Mouse (Mus musculus): Measurements from ENCODE around the gene Ndufaf4. TPM values are rescaled to one million over a fixed set of nuclear protein-coding genes. Genes with fewer than 3 reads are reported as not detected.
"Not testable (repeated sequence)": the region's sequence is repeated elsewhere in the genome, so short reads cannot be mapped to it uniquely, and the experiment has no call there.

The Ndufaf4 gene
- 65.1 and 67.1 TPM in 2 replicates for polyA plus RNA-seq (2015; fragmentation: Nextera tagmentation; extraction: Ambion mirVana)

- ATAC-seq (ENCODE audit: extremely low read depth, insufficient number of reproducible peaks, low FRiP score, low TSS enrichment) = peak; percentile 96
- Histone ChIP-seq H3K27ac (replicated peaks) (peak within 1 kb of the TSS; percentile 68), H3K4me2 (peak within 1 kb of the TSS; percentile 83), H3K36me3 (peaks cover 23% of the 10 kb centered on the region), H3K4me1 (peaks cover 13% of the 10 kb centered on the region), H3K9ac (peak within 1 kb of the TSS; percentile 85), H3K4me3 (peak within 1 kb of the TSS; percentile 71), H3K27me3 (replicated peaks) (0 out of 2 replicates have a peak, but pooled peaks cover 4% of the 10 kb centered on the region), H3K9me3 (no peaks in the 10 kb centered on the region)
- WGBS = under 1% methylated on average over 58 of the region's 58 CpGs
Measured at GRCm38 (mm10) chr4:24897851-24898515, at the start of gene Ndufaf4. Gene Ndufaf4, plus strand, starts transcription at chr4:24898083.

GRCm38 (mm10) chr4:24850401-24851325, 47.2 kb upstream of the Ndufaf4 start, which contains the start of gene Klhl32:
Gene Klhl32, minus strand, starts transcription at chr4:24851124.
- Histone ChIP-seq H3K9ac (peak within 1 kb of the TSS; percentile 82), H3K4me3 (peak within 1 kb of the TSS; percentile 68), H3K4me1 (0 out of 2 replicates have a peak, but pooled peaks cover 4% of the 10 kb centered on the region), H3K27me3 (replicated peaks) (no peaks in the 10 kb centered on the region), H3K4me2 (peak within 1 kb of the TSS; percentile 89), H3K27ac (replicated peaks) (peak within 1 kb of the TSS; percentile 26), H3K36me3 (no peaks in the 10 kb centered on the region), H3K9me3 (no peaks in the 10 kb centered on the region)
- peak; percentile 64; the same call in 1 of the 2 replicates for ATAC-seq (ENCODE audit: extremely low read depth, insufficient number of reproducible peaks, low FRiP score, low TSS enrichment)
- 1% methylated on average over 63 of the region's 63 CpGs for WGBS

DNA sequence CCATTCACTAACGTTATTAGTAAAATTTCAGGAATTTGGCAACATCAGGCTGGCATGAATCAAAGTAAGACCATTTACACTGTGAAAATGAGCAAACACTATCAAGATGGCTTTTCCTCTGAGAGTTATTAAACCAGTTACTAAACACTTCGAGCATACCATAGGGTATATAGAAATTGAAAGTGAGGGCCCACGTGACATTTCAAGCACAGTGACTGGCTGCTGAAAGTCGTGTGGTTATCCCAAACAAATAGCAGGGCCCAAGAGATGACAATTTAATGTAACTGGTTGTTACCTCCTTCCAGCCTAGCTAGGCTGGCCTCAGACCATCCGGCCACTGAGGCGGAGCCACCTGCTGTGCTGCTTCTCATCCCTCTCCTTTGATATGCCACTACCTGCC, 32.2 kb upstream of the Ndufaf4 start:
- Histone ChIP-seq H3K27me3 (replicated peaks) (no peaks in the 10 kb centered on the region), H3K4me3 (no peak overlapping the region), H3K36me3 (no peaks in the 10 kb centered on the region), H3K27ac (replicated peaks) (no peak overlapping the region), H3K4me2 (no peak overlapping the region), H3K9me3 (no peaks in the 10 kb centered on the region), H3K4me1 (no peaks in the 10 kb centered on the region), H3K9ac (no peak overlapping the region)
- ATAC-seq (ENCODE audit: extremely low read depth, insufficient number of reproducible peaks, low FRiP score, low TSS enrichment) = no peak
- WGBS = 43% methylated on average over 6 of the region's 6 CpGs

DNA sequence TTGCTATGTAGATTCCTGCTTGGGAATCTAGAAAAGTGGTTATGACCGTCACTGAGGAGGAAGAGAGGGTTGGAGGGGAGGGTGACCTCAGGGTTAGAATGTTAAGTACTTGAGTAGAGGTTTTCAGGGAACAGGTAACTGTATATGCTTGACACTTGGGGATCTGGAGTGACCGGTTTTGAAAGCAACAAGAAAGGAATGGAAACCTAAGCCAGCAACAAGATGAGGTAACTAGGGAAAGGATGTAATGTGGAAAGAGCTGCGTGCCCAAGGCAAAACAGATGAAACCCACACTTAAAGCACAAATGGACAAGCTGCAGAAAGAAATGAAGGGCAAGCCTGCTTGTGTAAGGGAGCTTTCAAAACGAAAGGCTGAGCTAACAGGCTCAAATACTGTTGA, 28.7 kb upstream of the Ndufaf4 start:
- Histone ChIP-seq H3K4me1 (no peaks in the 10 kb centered on the region), H3K4me3 (no peak overlapping the region), H3K27me3 (replicated peaks) (no peaks in the 10 kb centered on the region), H3K9ac (no peak overlapping the region), H3K36me3 (no peaks in the 10 kb centered on the region), H3K4me2 (no peak overlapping the region), H3K27ac (replicated peaks) (no peak overlapping the region), H3K9me3 (no peaks in the 10 kb centered on the region)
- WGBS = 60% methylated on average over 4 of the region's 4 CpGs
- ATAC-seq (ENCODE audit: extremely low read depth, insufficient number of reproducible peaks, low FRiP score, low TSS enrichment) = no peak

DNA sequence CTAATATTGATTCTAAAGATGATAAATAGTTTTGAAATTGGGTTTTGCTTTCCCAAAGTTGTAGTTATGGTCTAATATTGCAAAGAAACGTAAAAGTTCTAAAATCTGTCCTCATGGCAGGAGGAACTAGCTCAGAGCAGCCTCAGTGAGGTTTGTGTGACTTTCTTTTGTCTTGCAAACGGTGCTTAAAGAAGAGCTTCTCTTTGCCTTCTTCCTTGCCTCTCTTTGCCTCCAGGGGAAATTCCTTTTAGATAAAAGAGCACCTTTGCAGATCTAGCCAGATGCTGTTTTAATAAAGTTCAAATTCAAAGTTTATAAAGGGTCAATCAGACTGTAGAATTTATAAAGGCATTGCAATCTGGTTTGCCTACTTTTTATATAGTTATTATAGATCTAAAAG, 8.5 kb upstream of the Ndufaf4 start:
- not testable (repeated sequence) for H3K27me3 ChIP-seq (replicated peaks); H3K4me1 ChIP-seq; H3K4me2 ChIP-seq; H3K27ac ChIP-seq (replicated peaks); H3K9ac ChIP-seq; ATAC-seq (ENCODE audit: extremely low read depth, insufficient number of reproducible peaks, low FRiP score, low TSS enrichment); H3K4me3 ChIP-seq; H3K36me3 ChIP-seq
- WGBS = 41% methylated on average over 2 of the region's 2 CpGs
- H3K9me3 ChIP-seq = peaks cover 13% of the 10 kb centered on the region

GRCm38 (mm10) chr4:24892293-24892692, 5.6 kb upstream of the Ndufaf4 start:
- H3K36me3 ChIP-seq; H3K9ac ChIP-seq; H3K27me3 ChIP-seq (replicated peaks); H3K27ac ChIP-seq (replicated peaks); H3K4me3 ChIP-seq; ATAC-seq (ENCODE audit: extremely low read depth, insufficient number of reproducible peaks, low FRiP score, low TSS enrichment); H3K4me1 ChIP-seq; H3K4me2 ChIP-seq: not testable (repeated sequence)
- peaks cover 13% of the 10 kb centered on the region for H3K9me3 ChIP-seq
- WGBS = 76% methylated on average over 2 of the region's 2 CpGs

DNA sequence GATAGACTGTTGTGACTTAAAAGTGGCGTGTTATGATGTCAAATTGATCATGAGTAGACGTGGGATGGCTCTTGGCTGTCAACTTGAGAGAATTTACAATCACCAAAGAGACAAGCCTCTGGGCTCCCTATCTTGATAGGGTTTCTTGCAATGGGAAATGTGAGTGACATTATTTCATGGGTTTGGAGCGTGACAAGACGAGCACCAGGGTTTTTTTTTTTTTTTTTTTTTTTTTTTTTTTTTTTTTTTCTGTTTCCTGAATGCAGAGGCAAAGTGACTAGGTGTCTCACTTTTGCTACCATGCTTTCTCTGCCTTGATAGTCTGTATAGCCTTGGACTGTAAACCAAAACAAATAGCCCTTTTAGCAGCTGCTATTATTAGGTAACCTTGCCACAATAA, 3.3 kb upstream of the Ndufaf4 start:
- 56% methylated on average over 4 of the region's 4 CpGs for WGBS

DNA sequence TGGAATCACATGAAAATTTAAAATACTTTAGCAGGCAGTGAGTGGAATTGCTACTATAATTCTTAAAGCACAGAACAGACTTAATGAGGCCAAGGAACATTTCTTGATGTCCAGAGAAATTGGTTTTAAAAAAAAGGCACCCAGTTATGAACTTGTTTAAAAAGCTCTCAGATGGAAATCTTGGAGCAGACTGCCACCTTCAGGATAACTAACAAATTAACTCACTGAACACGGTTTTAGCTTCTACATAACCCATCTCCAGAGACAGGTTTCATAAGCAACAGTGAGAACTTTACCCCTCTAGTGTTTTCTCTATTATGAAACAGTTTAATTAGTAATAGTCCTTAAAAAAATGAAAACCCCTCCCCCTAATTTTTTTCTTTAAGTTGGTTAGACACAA, 1.1 kb upstream of the Ndufaf4 start:
- H3K9me3 ChIP-seq = peaks cover 2% of the 10 kb centered on the region; the same call in 1 of the 2 replicates
- H3K4me2 ChIP-seq = peak overlapping the region; percentile 83; the same call in 1 of the 2 replicates
- WGBS = 0% methylated on average over 1 of the region's 1 CpGs
- H3K4me1 ChIP-seq = peaks cover 13% of the 10 kb centered on the region
- peaks cover 15% of the 10 kb centered on the region for H3K36me3 ChIP-seq
- no peak overlapping the region for H3K9ac ChIP-seq
- 0 out of 2 replicates have a peak, but pooled peaks cover 4% of the 10 kb centered on the region for H3K27me3 ChIP-seq (replicated peaks)
- no peak overlapping the region for H3K27ac ChIP-seq (replicated peaks)
- no peak overlapping the region for H3K4me3 ChIP-seq
- ATAC-seq (ENCODE audit: extremely low read depth, insufficient number of reproducible peaks, low FRiP score, low TSS enrichment) = no peak

More for the DNA sequence above, 3.3 kb upstream of the Ndufaf4 start:
- Histone ChIP-seq H3K4me2 (no peak overlapping the region), H3K27ac (replicated peaks) (no peak overlapping the region), H3K9ac (no peak overlapping the region), H3K9me3 (peaks cover 9% of the 10 kb centered on the region), H3K36me3 (no peaks in the 10 kb centered on the region), H3K4me1 (peaks cover 13% of the 10 kb centered on the region), H3K4me3 (no peak overlapping the region), H3K27me3 (replicated peaks) (0 out of 2 replicates have a peak, but pooled peaks cover 4% of the 10 kb centered on the region)
- no peak for ATAC-seq (ENCODE audit: extremely low read depth, insufficient number of reproducible peaks, low FRiP score, low TSS enrichment)

DNA sequence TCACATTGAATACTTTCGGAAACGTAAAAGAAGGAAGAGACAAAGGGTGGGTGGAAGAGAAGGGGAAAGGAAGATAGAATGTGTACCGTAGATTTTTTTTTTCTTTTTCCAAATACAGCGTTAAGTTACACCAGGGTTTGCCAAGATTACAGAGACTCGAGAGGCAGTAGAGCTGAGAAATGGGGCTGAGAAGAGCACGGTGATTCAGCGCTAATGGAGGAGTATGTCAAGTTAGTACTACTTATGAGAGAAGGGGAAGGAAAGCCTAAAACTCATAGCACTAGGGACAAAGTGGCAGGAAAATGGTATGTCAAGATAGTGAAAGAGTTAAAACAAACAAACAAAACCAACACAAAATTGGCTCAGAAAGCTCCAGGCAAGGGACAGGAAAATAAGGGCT, 532 bp upstream of the Ndufaf4 start:
- H3K27ac ChIP-seq (replicated peaks) = no peak overlapping the region
- H3K4me3 ChIP-seq = peak overlapping the region; percentile 71
- H3K4me2 ChIP-seq = peak overlapping the region; percentile 83
- peak overlapping the region; percentile 56 for H3K9ac ChIP-seq
- H3K4me1 ChIP-seq = peaks cover 13% of the 10 kb centered on the region
- H3K27me3 ChIP-seq (replicated peaks) = 0 out of 2 replicates have a peak, but pooled peaks cover 4% of the 10 kb centered on the region
- H3K9me3 ChIP-seq = no peaks in the 10 kb centered on the region; the same call in 1 of the 2 replicates
- peaks cover 19% of the 10 kb centered on the region for H3K36me3 ChIP-seq
- WGBS = 14% methylated on average over 7 of the region's 7 CpGs
- no peak for ATAC-seq (ENCODE audit: extremely low read depth, insufficient number of reproducible peaks, low FRiP score, low TSS enrichment)

- peak overlapping the region; percentile 83 for H3K4me2 ChIP-seq
- H3K27me3 ChIP-seq (replicated peaks) = 0 out of 2 replicates have a peak, but pooled peaks cover 4% of the 10 kb centered on the region
- H3K9me3 ChIP-seq = no peaks in the 10 kb centered on the region
- peak overlapping the region; percentile 85 for H3K9ac ChIP-seq
- peaks cover 30% of the 10 kb centered on the region for H3K36me3 ChIP-seq
- ATAC-seq (ENCODE audit: extremely low read depth, insufficient number of reproducible peaks, low FRiP score, low TSS enrichment) = no peak
- peaks cover 13% of the 10 kb centered on the region for H3K4me1 ChIP-seq
- no peak overlapping the region for H3K27ac ChIP-seq (replicated peaks)
- WGBS = 19% methylated on average over 8 of the region's 8 CpGs
- H3K4me3 ChIP-seq = peak overlapping the region; percentile 71
Measured at GRCm38 (mm10) chr4:24898636-24899035, 753 bp downstream of the Ndufaf4 start.

- Histone ChIP-seq H3K9me3 (no peaks in the 10 kb centered on the region), H3K4me2 (peak overlapping the region; percentile 83), H3K36me3 (peaks cover 32% of the 10 kb centered on the region), H3K27me3 (replicated peaks) (0 out of 2 replicates have a peak, but pooled peaks cover 4% of the 10 kb centered on the region), H3K9ac (peak overlapping the region; percentile 85), H3K4me1 (peaks cover 13% of the 10 kb centered on the region), H3K27ac (replicated peaks) (no peak overlapping the region), H3K4me3 (peak overlapping the region; percentile 71)
- ATAC-seq (ENCODE audit: extremely low read depth, insufficient number of reproducible peaks, low FRiP score, low TSS enrichment) = no peak
- 54% methylated on average over 4 of the region's 4 CpGs for WGBS
Measured at GRCm38 (mm10) chr4:24899146-24899545, 1.3 kb downstream of the Ndufaf4 start.
